Mouse (Mus musculus) stomach, postnatal 0 days (tissue): Measurements from ENCODE around the gene Myh3. TPM values are rescaled to one million over a fixed set of nuclear protein-coding genes. Genes with fewer than 3 reads are reported as not detected.

Experiments used
- ATAC-seq: fragments of 200-750 bp; cut with Nextera tagmentation; 2 replicates; pipeline ENCODE4 v1.8.0; 2017; ENCODE audit not compliant: low FRiP score, low TSS enrichment
- DNase-seq: peaks from one replicate; pipeline ENCODE4 v3.0.0-alpha.2; 2016; ENCODE audit warnings: low spot score
- H3K27ac ChIP-seq: fragments of 300-500 bp; sonication (generic); replicated peaks from 2 replicates; pipeline ENCODE4 v1.5.1; 2014; ENCODE audit warnings: mild to moderate bottlenecking, control low read depth
- H3K27me3 ChIP-seq: fragments of 300-500 bp; sonication (generic); 2 replicates; pipeline ENCODE4 v1.6.1; 2014; ENCODE audit warnings: low read length; ENCODE audit not compliant: control insufficient read depth, insufficient read depth
- H3K36me3 ChIP-seq: fragments of 300-500 bp; sonication (generic); 2 replicates; pipeline ENCODE4 v1.6.1; 2014; ENCODE audit warnings: low read length, mixed read lengths; ENCODE audit not compliant: control insufficient read depth, insufficient read depth
- H3K4me1 ChIP-seq: fragments of 300-500 bp; sonication (generic); replicated peaks from 2 replicates; pipeline ENCODE4 v1.6.1; 2014; ENCODE audit warnings: antibody characterized with exemption; ENCODE audit not compliant: control insufficient read depth, insufficient read depth
- H3K4me2 ChIP-seq: fragments of 300-500 bp; sonication (generic); replicated peaks from 2 replicates; pipeline ENCODE4 v1.6.1; 2014; ENCODE audit warnings: low read depth, mild to moderate bottlenecking, control low read depth, moderate library complexity
- H3K4me3 ChIP-seq: fragments of 300-500 bp; sonication (generic); 2 replicates; pipeline ENCODE4 v1.5.1; 2014; ENCODE audit warnings: low read depth, low read length, control low read depth
- H3K9ac ChIP-seq: fragments of 300-500 bp; sonication (generic); 2 replicates; pipeline ENCODE4 v1.6.1; 2014; ENCODE audit warnings: mild to moderate bottlenecking, low read length, control low read depth, mixed read lengths
- H3K9me3 ChIP-seq: fragments of 300-500 bp; sonication (generic); 2 replicates; pipeline ENCODE4 v1.6.1; 2016; ENCODE audit warnings: low read length; ENCODE audit not compliant: control insufficient read depth
- CTCF ChIP-seq: IDR thresholded peaks from 2 replicates; pipeline ENCODE4 v1.5.1; 2016; ENCODE audit warnings: antibody characterized with exemption, low read depth, mild to moderate bottlenecking, moderate library complexity
- EP300 ChIP-seq: optimal IDR thresholded peaks from 2 replicates; pipeline ENCODE3; 2016; ENCODE audit warnings: antibody characterized with exemption
- WGBS: fragments of 180-500 bp; shearing (Covaris S2); extraction: QIAGEN DNeasy Blood & Tissue Kit; methylation state at CpG from one replicate; pipeline ENCODE4 v1.1.7; 2014; 5-methylcytosine and 5-hydroxymethylcytosine counted together
- polyA plus RNA-seq: library from polyadenylated mRNA; unstranded; fragments of >200 nt; fragmentation: Nextera tagmentation; extraction: Ambion mirVana; gene quantifications from 2 replicates; pipeline ENCODE4 v1.2.1, GENCODE M21; 2015

The Myh3 gene
- polyA plus RNA-seq, 1 experiment from 2014 or later, result 0.91 TPM

DNA sequence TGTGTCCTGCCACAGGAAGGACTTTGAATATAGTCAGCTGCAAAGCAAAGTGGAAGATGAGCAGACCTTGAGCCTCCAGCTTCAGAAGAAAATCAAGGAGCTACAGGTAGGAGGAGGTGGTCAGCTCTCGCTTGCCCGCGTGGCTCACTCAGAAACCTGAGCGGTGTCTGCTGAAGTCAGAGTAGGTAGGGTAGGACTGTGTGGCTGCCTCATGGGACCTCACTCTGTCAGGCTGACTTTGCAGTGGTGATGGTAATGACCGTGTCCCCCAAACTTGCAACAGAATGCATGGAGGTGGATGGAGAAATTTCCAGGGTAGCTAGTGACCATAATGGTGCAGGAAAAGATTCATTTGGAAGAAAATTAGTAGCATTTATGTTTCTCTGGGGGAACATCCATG lies 15.6 kb downstream of the Myh3 start:
- no peak overlapping the region for H3K27ac ChIP-seq
- 94% methylated on average over 5 of the region's 5 CpGs for WGBS
- no peaks in the 10 kb centered on the region for H3K9me3 ChIP-seq
- H3K4me3 ChIP-seq, result no peak overlapping the region
- H3K36me3 ChIP-seq, result no peaks in the 10 kb centered on the region
- H3K4me2 ChIP-seq, result no peak overlapping the region
- no peaks in the 10 kb centered on the region for H3K4me1 ChIP-seq
- H3K9ac ChIP-seq, result no peak overlapping the region
- TF ChIP-seq EP300 (no peak), CTCF (no peak)
- no peaks in the 10 kb centered on the region for H3K27me3 ChIP-seq
- ATAC-seq (no peak), DNase-seq (no peak)

DNA sequence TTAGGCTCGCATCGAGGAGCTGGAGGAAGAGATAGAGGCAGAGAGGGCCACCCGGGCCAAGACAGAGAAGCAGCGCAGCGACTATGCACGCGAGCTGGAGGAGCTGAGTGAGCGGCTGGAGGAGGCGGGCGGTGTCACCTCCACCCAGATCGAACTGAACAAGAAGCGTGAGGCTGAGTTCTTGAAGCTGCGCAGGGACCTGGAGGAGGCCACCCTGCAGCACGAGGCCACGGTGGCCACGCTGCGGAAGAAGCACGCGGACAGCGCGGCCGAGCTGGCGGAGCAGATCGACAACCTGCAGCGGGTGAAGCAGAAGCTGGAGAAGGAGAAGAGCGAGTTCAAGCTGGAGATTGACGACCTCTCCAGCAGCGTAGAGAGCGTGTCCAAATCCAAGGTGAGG lies 16.4 kb downstream of the Myh3 start:
- Histone ChIP-seq H3K9me3 (no peaks in the 10 kb centered on the region), H3K36me3 (no peaks in the 10 kb centered on the region), H3K4me3 (no peak overlapping the region), H3K27ac (no peak overlapping the region), H3K4me1 (no peaks in the 10 kb centered on the region), H3K27me3 (no peaks in the 10 kb centered on the region), H3K9ac (no peak overlapping the region), H3K4me2 (no peak overlapping the region)
- no peak for DNase-seq
- ATAC-seq, result no peak
- WGBS, result 66% methylated on average over 29 of the region's 29 CpGs
- TF ChIP-seq EP300 (no peak), CTCF (no peak)

DNA sequence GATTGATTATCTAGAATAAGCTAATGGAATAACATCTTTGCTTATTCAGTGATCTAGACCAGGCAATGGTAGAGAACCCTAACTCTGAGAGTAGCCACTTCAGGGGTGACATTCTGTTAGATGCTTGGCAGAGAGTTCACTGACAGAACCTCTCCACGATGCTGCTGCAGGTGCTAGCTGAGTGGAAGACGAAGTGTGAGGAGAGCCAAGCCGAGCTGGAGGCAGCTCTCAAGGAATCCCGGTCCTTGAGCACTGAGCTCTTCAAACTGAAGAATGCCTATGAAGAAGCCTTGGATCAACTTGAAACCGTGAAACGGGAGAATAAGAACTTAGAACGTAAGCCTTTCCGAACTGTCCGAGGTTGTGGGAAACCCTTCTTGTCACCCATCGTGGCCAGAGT lies 19.6 kb downstream of the Myh3 start:
- H3K9ac ChIP-seq, result no peak overlapping the region
- no peak for DNase-seq
- no peaks in the 10 kb centered on the region for H3K9me3 ChIP-seq
- H3K36me3 ChIP-seq, result no peaks in the 10 kb centered on the region
- TF ChIP-seq CTCF, result no peak
- TF ChIP-seq EP300, result no peak
- no peak for ATAC-seq
- 92% methylated on average over 10 of the region's 10 CpGs for WGBS
- H3K27ac ChIP-seq, result no peak overlapping the region
- no peak overlapping the region for H3K4me2 ChIP-seq
- no peak overlapping the region for H3K4me3 ChIP-seq
- no peaks in the 10 kb centered on the region for H3K27me3 ChIP-seq
- H3K4me1 ChIP-seq, result no peaks in the 10 kb centered on the region

DNA sequence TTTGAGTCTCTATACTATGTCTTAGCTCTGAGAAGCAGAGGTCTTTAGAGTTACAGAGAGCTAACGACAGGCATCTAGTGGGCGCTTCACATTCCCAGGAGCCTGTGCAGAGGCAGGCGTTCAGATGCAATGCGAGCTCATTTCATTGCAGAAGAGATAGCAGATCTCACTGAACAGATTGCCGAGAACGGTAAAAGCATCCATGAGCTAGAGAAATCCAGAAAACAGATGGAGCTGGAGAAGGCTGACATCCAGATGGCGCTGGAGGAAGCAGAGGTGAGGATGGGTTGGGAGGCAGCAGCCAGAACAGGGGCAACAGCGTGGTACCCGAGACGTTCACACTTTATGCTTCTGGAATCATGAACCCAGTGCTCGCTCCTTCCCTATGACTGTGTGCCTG lies 20.3 kb downstream of the Myh3 start:
- Histone ChIP-seq H3K9ac (no peak overlapping the region), H3K9me3 (no peaks in the 10 kb centered on the region), H3K27me3 (no peaks in the 10 kb centered on the region), H3K27ac (no peak overlapping the region), H3K4me3 (no peak overlapping the region), H3K4me2 (no peak overlapping the region), H3K36me3 (no peaks in the 10 kb centered on the region), H3K4me1 (no peaks in the 10 kb centered on the region)
- DNase-seq (no peak), ATAC-seq (no peak)
- no peak for TF ChIP-seq CTCF
- WGBS, result 75% methylated on average over 11 of the region's 11 CpGs

DNA sequence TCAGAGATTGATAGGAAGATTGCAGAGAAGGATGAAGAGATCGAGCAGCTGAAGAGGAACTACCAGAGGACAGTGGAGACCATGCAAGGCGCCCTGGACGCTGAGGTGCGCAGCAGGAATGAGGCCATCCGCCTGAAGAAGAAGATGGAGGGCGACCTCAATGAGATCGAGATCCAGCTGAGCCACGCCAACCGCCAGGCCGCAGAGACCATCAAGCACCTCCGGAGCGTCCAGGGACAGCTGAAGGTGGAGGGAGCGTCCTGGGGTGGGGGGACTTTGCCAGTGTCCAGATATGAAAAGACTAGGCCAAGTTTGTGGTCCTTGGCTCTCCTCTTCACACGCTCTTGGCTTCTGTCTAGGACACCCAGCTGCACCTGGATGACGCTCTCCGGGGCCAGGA lies 21.1 kb downstream of the Myh3 start:
- Histone ChIP-seq H3K4me1 (no peaks in the 10 kb centered on the region), H3K4me3 (no peak overlapping the region), H3K9me3 (no peaks in the 10 kb centered on the region), H3K9ac (no peak overlapping the region), H3K27me3 (no peaks in the 10 kb centered on the region), H3K36me3 (no peaks in the 10 kb centered on the region), H3K4me2 (no peak overlapping the region), H3K27ac (no peak overlapping the region)
- DNase-seq (no peak), ATAC-seq (no peak)
- no peak for TF ChIP-seq EP300
- no peak for TF ChIP-seq CTCF
- 96% methylated on average over 16 of the region's 16 CpGs for WGBS

DNA sequence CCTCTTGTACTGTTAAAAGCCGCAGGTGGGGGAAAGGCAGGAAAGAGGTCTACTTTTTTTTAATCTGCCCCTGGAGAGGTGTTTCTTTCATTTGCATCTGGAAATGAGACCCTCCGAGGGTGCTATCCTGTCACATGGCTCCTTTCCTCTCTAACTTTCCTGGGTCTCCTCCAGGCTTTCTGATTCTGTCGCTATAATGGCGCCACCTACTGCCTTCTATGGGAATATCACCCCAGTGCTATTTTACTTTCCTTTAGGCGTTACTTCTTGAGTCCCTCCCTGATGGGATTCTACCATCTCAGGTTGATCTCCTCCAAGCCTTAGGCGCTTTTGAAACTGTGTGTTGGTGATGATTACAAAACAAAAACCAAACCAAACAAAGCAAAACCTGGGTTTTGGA lies 22.1 kb downstream of the Myh3 start:
- Histone ChIP-seq H3K9me3 (no peaks in the 10 kb centered on the region), H3K27ac (no peak overlapping the region), H3K4me3 (no peak overlapping the region), H3K9ac (no peak overlapping the region), H3K27me3 (no peaks in the 10 kb centered on the region), H3K36me3 (no peaks in the 10 kb centered on the region), H3K4me2 (no peak overlapping the region), H3K4me1 (no peaks in the 10 kb centered on the region)
- TF ChIP-seq EP300 (no peak), CTCF (peak; percentile 73)
- DNase-seq, result no peak
- WGBS, result 30% methylated on average over 6 of the region's 6 CpGs
- ATAC-seq, result no peak
